Mouse (Mus musculus) megakaryocyte, embryonic 14.5 days (primary cell): ENCODE measurements at regions not wholly inside any gene's neighbourhood (a gene's known extent, or its start where the extent isn't known, plus 50 kb on each side); places are given as distances from the start of the nearest gene placed in this dataset.

ENCODE experiments used
- FLI1 ChIP-seq: IDR thresholded peaks from 2 replicates; pipeline ENCODE4 v1.6.1; 2012; ENCODE audit warnings: low read length, inconsistent platforms, mixed read lengths
- GATA1 ChIP-seq: IDR thresholded peaks from 3 replicates; pipeline ENCODE4 v1.6.1; 2012; ENCODE audit warnings: mixed read lengths, low read length, inconsistent platforms, borderline replicate concordance

DNA sequence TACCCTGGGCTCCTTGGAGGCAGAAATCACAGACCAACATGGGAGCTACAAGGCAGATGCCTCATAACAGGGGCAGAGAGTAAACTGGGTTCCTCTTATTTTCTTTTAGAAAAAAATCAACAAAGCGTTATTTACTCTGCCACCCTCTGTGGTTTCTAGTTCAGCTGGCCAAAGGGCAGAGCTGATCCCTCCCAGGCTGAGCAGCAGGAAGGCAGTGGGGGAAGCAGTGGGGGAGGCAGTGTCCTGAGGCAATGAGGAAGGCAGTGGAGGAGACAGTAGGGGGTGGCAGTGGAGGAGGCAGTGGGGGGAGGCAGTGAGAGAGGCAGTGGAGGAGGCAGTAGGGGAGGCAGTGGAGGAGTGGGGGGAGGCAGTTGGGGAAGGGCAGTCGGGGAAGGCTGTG, 51.1 kb upstream of the Hes1 start:
- TF ChIP-seq GATA1 (no peak), FLI1 (no peak)
